Mouse (Mus musculus) embryonic fibroblast, embryonic 13.5 days (primary cell): Measurements from ENCODE around the gene Rpia. TPM values are rescaled to one million over a fixed set of nuclear protein-coding genes. Genes with fewer than 3 reads are reported as not detected.

Experiments used
- H3K27ac ChIP-seq: 2 replicates; pipeline ENCODE4 v1.5.1; 2012; ENCODE audit warnings: low read length, control low read depth, inconsistent platforms; ENCODE audit not compliant: insufficient read depth
- H3K4me1 ChIP-seq: 2 replicates; pipeline ENCODE4 v1.6.1; 2011; ENCODE audit warnings: low read length; ENCODE audit not compliant: control insufficient read depth, insufficient read depth
- H3K4me3 ChIP-seq: 2 replicates; pipeline ENCODE4 v1.5.1; 2011; ENCODE audit warnings: mild to moderate bottlenecking, control low read depth, low read length; ENCODE audit not compliant: insufficient read depth
- CTCF ChIP-seq: IDR thresholded peaks from 2 replicates; pipeline ENCODE4 v1.5.1; 2011; ENCODE audit warnings: mild to moderate bottlenecking, control low read depth, low read length, moderate library complexity, borderline replicate concordance; ENCODE audit not compliant: insufficient read depth
- POLR2A ChIP-seq: IDR thresholded peaks from 2 replicates; pipeline ENCODE4 v1.6.1; 2011; ENCODE audit warnings: low read depth, mild to moderate bottlenecking, control low read depth, low read length, moderate library complexity
- polyA plus RNA-seq: library from polyadenylated mRNA; stranded (reverse); fragments of >200 nt; gene quantifications from 2 replicates; pipeline ENCODE4 v1.2.4, GENCODE M21; 2011; ENCODE audit warnings: low read depth; ENCODE audit not compliant: missing spikeins, insufficient read length

Rpia gene
- polyA plus RNA-seq, 1 experiment = 7.8 TPM

- Histone ChIP-seq H3K4me1 (no peaks in the 10 kb centered on the region), H3K27ac (no peak overlapping the region), H3K4me3 (no peak overlapping the region)
- TF ChIP-seq CTCF = no peak
- no peak for TF ChIP-seq POLR2A
These were observed 52.6 kb downstream of the Rpia start for GRCm38 (mm10) chr6:70739456-70739855.

DNA sequence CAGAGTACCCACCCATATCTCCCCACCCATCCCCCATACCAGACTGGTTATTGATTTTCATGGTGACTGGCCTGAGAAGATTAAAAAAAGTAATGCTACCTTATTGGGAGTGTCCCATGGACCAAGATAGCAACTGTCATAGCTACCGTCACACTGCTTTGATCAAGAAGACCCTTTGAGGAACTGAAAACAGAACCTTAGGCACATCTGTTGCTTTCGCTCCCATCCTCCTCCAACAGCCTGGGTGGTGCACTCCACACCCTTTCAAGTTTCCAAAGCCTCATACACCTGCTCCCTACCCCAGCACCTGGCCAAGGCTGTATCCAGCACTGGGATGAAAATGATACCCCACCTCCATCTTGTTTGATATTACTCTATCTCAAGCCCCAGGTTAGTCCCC lies 56.5 kb downstream of the Rpia start:
- Histone ChIP-seq H3K4me1 (no peaks in the 10 kb centered on the region), H3K4me3 (no peak overlapping the region), H3K27ac (no peak overlapping the region)
- no peak for TF ChIP-seq CTCF
- TF ChIP-seq POLR2A = no peak

- Histone ChIP-seq H3K4me1 (no peaks in the 10 kb centered on the region), H3K27ac (no peak overlapping the region), H3K4me3 (no peak overlapping the region)
- TF ChIP-seq CTCF (no peak), POLR2A (no peak)
These were observed 61.2 kb downstream of the Rpia start for GRCm38 (mm10) chr6:70730828-70731227.

- Histone ChIP-seq H3K27ac (no peak overlapping the region), H3K4me1 (no peaks in the 10 kb centered on the region), H3K4me3 (no peak overlapping the region)
- TF ChIP-seq POLR2A (no peak), CTCF (no peak)
These were observed 62.9 kb downstream of the Rpia start for GRCm38 (mm10) chr6:70729125-70729524.

DNA sequence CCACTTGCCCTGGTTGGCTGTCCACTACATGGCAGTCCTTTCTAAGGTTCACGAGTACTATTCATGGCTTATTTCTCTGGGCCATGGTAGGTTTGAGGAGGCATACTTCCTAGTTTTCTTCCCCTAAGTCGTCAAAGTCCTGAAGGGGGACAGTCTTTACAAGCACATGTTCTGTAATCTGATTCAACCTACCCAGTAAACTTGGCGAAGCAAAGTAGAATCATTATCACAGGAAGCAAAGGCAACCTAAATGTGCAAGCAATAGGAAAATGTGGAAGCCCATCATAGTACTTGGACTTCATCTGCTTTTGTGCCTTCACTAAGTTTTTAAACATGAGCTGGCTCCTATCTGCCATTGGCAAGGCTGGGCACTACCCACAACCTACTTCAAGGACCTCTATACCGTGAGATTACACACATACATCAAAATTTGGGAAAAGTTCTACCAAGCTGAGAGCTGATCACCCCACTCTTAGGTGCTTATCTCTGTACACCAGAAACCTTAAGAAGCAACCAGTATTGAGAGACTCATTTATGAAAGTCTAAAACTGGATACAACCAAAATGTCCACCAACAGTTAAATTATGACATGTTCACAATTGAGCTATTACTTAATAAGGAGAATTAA lies 64.8 kb downstream of the Rpia start:
- no peak for TF ChIP-seq CTCF
- TF ChIP-seq POLR2A = no peak
- no peaks in the 10 kb centered on the region for H3K4me1 ChIP-seq
- no peak overlapping the region for H3K4me3 ChIP-seq
- no peak overlapping the region for H3K27ac ChIP-seq

- Histone ChIP-seq H3K27ac (no peak overlapping the region), H3K4me1 (no peaks in the 10 kb centered on the region), H3K4me3 (no peak overlapping the region)
- TF ChIP-seq CTCF = no peak
- TF ChIP-seq POLR2A = no peak
These were observed 66.4 kb downstream of the Rpia start for GRCm38 (mm10) chr6:70725639-70726038.

GRCm38 (mm10) chr6:70724722-70725121 lies 67.3 kb downstream of the Rpia start:
- Histone ChIP-seq H3K4me1 (no peaks in the 10 kb centered on the region), H3K27ac (no peak overlapping the region), H3K4me3 (no peak overlapping the region)
- TF ChIP-seq CTCF = no peak
- TF ChIP-seq POLR2A = no peak

- Histone ChIP-seq H3K4me3 (no peak overlapping the region), H3K27ac (no peak overlapping the region), H3K4me1 (no peaks in the 10 kb centered on the region)
- no peak for TF ChIP-seq POLR2A
- no peak for TF ChIP-seq CTCF
These were observed 69.7 kb downstream of the Rpia start for GRCm38 (mm10) chr6:70722298-70722697.

GRCm38 (mm10) chr6:70718760-70719159 lies 73.3 kb downstream of the Rpia start:
- no peak for TF ChIP-seq POLR2A
- TF ChIP-seq CTCF = no peak
- H3K4me1 ChIP-seq = no peaks in the 10 kb centered on the region
- H3K27ac ChIP-seq = no peak overlapping the region
- H3K4me3 ChIP-seq = no peak overlapping the region

- TF ChIP-seq POLR2A (no peak), CTCF (no peak)
- Histone ChIP-seq H3K4me3 (no peak overlapping the region), H3K4me1 (no peaks in the 10 kb centered on the region), H3K27ac (no peak overlapping the region)
These were observed 73.9 kb downstream of the Rpia start for GRCm38 (mm10) chr6:70718164-70718563.
